Mouse (Mus musculus): ENCODE measurements around the gene Sptbn2. TPM values are rescaled to one million over a fixed set of nuclear protein-coding genes. Genes with fewer than 3 reads are reported as not detected.

The Sptbn2 gene
- polyA plus RNA-seq, 1 experiment, result 1.1 TPM

- Histone ChIP-seq H3K27ac (ENCODE audit: control insufficient read depth, insufficient read depth, low read depth, low read length) (no peak overlapping the region), H3K4me1 (ENCODE audit: control insufficient read depth, insufficient read depth, low read length) (peaks cover 12% of the 10 kb centered on the region), H3K4me3 (ENCODE audit: control insufficient read depth, low read depth, low read length) (peak overlapping the region; percentile 87; the same call in 1 of the 2 replicates), H3K36me3 (ENCODE audit: control insufficient read depth, insufficient read depth, low read length) (no peaks in the 10 kb centered on the region), H3K27me3 (ENCODE audit: control insufficient read depth, insufficient read depth, low read length) (no peaks in the 10 kb centered on the region)
- TF ChIP-seq POLR2A (IDR thresholded peaks at IDR 0.05; ENCODE audit: control insufficient read depth, low read depth, low read length), result no peak
- no peak for TF ChIP-seq CTCF (IDR thresholded peaks at IDR 0.05; ENCODE audit: control insufficient read depth, insufficient read depth, insufficient replicate concordance, low read depth, low read length)
Measured at GRCm38 (mm10) chr19:4712781-4713526, 2.0 kb downstream of the Sptbn2 start.

GRCm38 (mm10) chr19:4713886-4714285, 2.9 kb downstream of the Sptbn2 start:
- no peak for TF ChIP-seq POLR2A (IDR thresholded peaks at IDR 0.05; ENCODE audit: control insufficient read depth, low read depth, low read length)
- TF ChIP-seq CTCF (IDR thresholded peaks at IDR 0.05; ENCODE audit: control insufficient read depth, insufficient read depth, insufficient replicate concordance, low read depth, low read length), result no peak
- H3K4me3 ChIP-seq (ENCODE audit: control insufficient read depth, low read depth, low read length), result no peak overlapping the region
- no peaks in the 10 kb centered on the region for H3K27me3 ChIP-seq (ENCODE audit: control insufficient read depth, insufficient read depth, low read length)
- H3K27ac ChIP-seq (ENCODE audit: control insufficient read depth, insufficient read depth, low read depth, low read length), result no peak overlapping the region
- H3K36me3 ChIP-seq (ENCODE audit: control insufficient read depth, insufficient read depth, low read length), result no peaks in the 10 kb centered on the region
- peaks cover 12% of the 10 kb centered on the region for H3K4me1 ChIP-seq (ENCODE audit: control insufficient read depth, insufficient read depth, low read length)

GRCm38 (mm10) chr19:4716756-4717155, 5.8 kb downstream of the Sptbn2 start:
- H3K27ac ChIP-seq (ENCODE audit: control insufficient read depth, insufficient read depth, low read depth, low read length), result no peak overlapping the region
- no peaks in the 10 kb centered on the region for H3K27me3 ChIP-seq (ENCODE audit: control insufficient read depth, insufficient read depth, low read length)
- H3K4me3 ChIP-seq (ENCODE audit: control insufficient read depth, low read depth, low read length), result no peak overlapping the region
- H3K4me1 ChIP-seq (ENCODE audit: control insufficient read depth, insufficient read depth, low read length), result peaks cover 20% of the 10 kb centered on the region
- TF ChIP-seq CTCF (IDR thresholded peaks at IDR 0.05; ENCODE audit: control insufficient read depth, insufficient read depth, insufficient replicate concordance, low read depth, low read length) (no peak), POLR2A (IDR thresholded peaks at IDR 0.05; ENCODE audit: control insufficient read depth, low read depth, low read length) (no peak)
- H3K36me3 ChIP-seq (ENCODE audit: control insufficient read depth, insufficient read depth, low read length), result no peaks in the 10 kb centered on the region

- TF ChIP-seq POLR2A (IDR thresholded peaks at IDR 0.05; ENCODE audit: control insufficient read depth, low read depth, low read length), result no peak
- Histone ChIP-seq H3K27ac (ENCODE audit: control insufficient read depth, insufficient read depth, low read depth, low read length) (no peak overlapping the region), H3K4me1 (ENCODE audit: control insufficient read depth, insufficient read depth, low read length) (peaks cover 18% of the 10 kb centered on the region), H3K27me3 (ENCODE audit: control insufficient read depth, insufficient read depth, low read length) (no peaks in the 10 kb centered on the region), H3K36me3 (ENCODE audit: control insufficient read depth, insufficient read depth, low read length) (no peaks in the 10 kb centered on the region), H3K4me3 (ENCODE audit: control insufficient read depth, low read depth, low read length) (no peak overlapping the region)
Measured at GRCm38 (mm10) chr19:4717281-4717680, 6.3 kb downstream of the Sptbn2 start.

- no peak overlapping the region for H3K4me3 ChIP-seq (ENCODE audit: control insufficient read depth, low read depth, low read length)
- H3K36me3 ChIP-seq (ENCODE audit: control insufficient read depth, insufficient read depth, low read length), result no peaks in the 10 kb centered on the region
- H3K4me1 ChIP-seq (ENCODE audit: control insufficient read depth, insufficient read depth, low read length), result peaks cover 12% of the 10 kb centered on the region
- TF ChIP-seq POLR2A (IDR thresholded peaks at IDR 0.05; ENCODE audit: control insufficient read depth, low read depth, low read length), result no peak
- no peak for TF ChIP-seq CTCF (IDR thresholded peaks at IDR 0.05; ENCODE audit: control insufficient read depth, insufficient read depth, insufficient replicate concordance, low read depth, low read length)
- H3K27me3 ChIP-seq (ENCODE audit: control insufficient read depth, insufficient read depth, low read length), result no peaks in the 10 kb centered on the region
- no peak overlapping the region for H3K27ac ChIP-seq (ENCODE audit: control insufficient read depth, insufficient read depth, low read depth, low read length)
Measured at GRCm38 (mm10) chr19:4718716-4719115, 7.7 kb downstream of the Sptbn2 start.

- Histone ChIP-seq H3K4me1 (ENCODE audit: control insufficient read depth, insufficient read depth, low read length) (peaks cover 12% of the 10 kb centered on the region), H3K27ac (ENCODE audit: control insufficient read depth, insufficient read depth, low read depth, low read length) (no peak overlapping the region), H3K36me3 (ENCODE audit: control insufficient read depth, insufficient read depth, low read length) (no peaks in the 10 kb centered on the region), H3K27me3 (ENCODE audit: control insufficient read depth, insufficient read depth, low read length) (no peaks in the 10 kb centered on the region), H3K4me3 (ENCODE audit: control insufficient read depth, low read depth, low read length) (no peak overlapping the region)
- TF ChIP-seq POLR2A (IDR thresholded peaks at IDR 0.05; ENCODE audit: control insufficient read depth, low read depth, low read length) (no peak), CTCF (IDR thresholded peaks at IDR 0.05; ENCODE audit: control insufficient read depth, insufficient read depth, insufficient replicate concordance, low read depth, low read length) (no peak)
Measured at GRCm38 (mm10) chr19:4719351-4719764, 8.4 kb downstream of the Sptbn2 start.

GRCm38 (mm10) chr19:4720112-4720511, 9.1 kb downstream of the Sptbn2 start:
- Histone ChIP-seq H3K27ac (ENCODE audit: control insufficient read depth, insufficient read depth, low read depth, low read length) (no peak overlapping the region), H3K4me3 (ENCODE audit: control insufficient read depth, low read depth, low read length) (no peak overlapping the region), H3K36me3 (ENCODE audit: control insufficient read depth, insufficient read depth, low read length) (no peaks in the 10 kb centered on the region), H3K4me1 (ENCODE audit: control insufficient read depth, insufficient read depth, low read length) (peaks cover 12% of the 10 kb centered on the region), H3K27me3 (ENCODE audit: control insufficient read depth, insufficient read depth, low read length) (no peaks in the 10 kb centered on the region)
- TF ChIP-seq CTCF (IDR thresholded peaks at IDR 0.05; ENCODE audit: control insufficient read depth, insufficient read depth, insufficient replicate concordance, low read depth, low read length), result no peak
- TF ChIP-seq POLR2A (IDR thresholded peaks at IDR 0.05; ENCODE audit: control insufficient read depth, low read depth, low read length), result no peak

Data from testis, adult 2 months (tissue).